Mouse (Mus musculus) liver, embryonic 12.5 days (tissue): Measurements from ENCODE around the gene Crocc2. TPM values are rescaled to one million over a fixed set of nuclear protein-coding genes. Genes with fewer than 3 reads are reported as not detected.

Source experiments
- ATAC-seq: fragments of 200-750 bp; cut with Nextera tagmentation; 2 replicates; pipeline ENCODE4 v1.8.0; 2017; ENCODE audit warnings: moderate number of reproducible peaks, mild to moderate bottlenecking, moderate library complexity
- H3K27ac ChIP-seq: fragments of 300-500 bp; sonication (generic); 2 replicates; pipeline ENCODE4 v1.5.1; 2016; ENCODE audit warnings: mild to moderate bottlenecking
- H3K27me3 ChIP-seq: fragments of 300-500 bp; sonication (generic); replicated peaks from 2 replicates; pipeline ENCODE4 v1.6.1; 2016; ENCODE audit warnings: mild to moderate bottlenecking, moderate library complexity
- H3K36me3 ChIP-seq: fragments of 300-500 bp; sonication (generic); 2 replicates; pipeline ENCODE4 v1.6.1; 2016; ENCODE audit warnings: mild to moderate bottlenecking, moderate library complexity
- H3K4me1 ChIP-seq: fragments of 300-500 bp; sonication (generic); 2 replicates; pipeline ENCODE4 v1.6.1; 2016
- H3K4me2 ChIP-seq: fragments of 300-500 bp; sonication (generic); 2 replicates; pipeline ENCODE4 v1.6.1; 2016; ENCODE audit warnings: mild to moderate bottlenecking, moderate library complexity
- H3K4me3 ChIP-seq: fragments of 300-500 bp; sonication (generic); 2 replicates; pipeline ENCODE4 v1.5.1; 2016; ENCODE audit warnings: mild to moderate bottlenecking, moderate library complexity
- H3K9ac ChIP-seq: fragments of 300-500 bp; sonication (generic); 2 replicates; pipeline ENCODE4 v1.6.1; 2016; ENCODE audit warnings: mild to moderate bottlenecking, moderate library complexity
- H3K9me3 ChIP-seq: fragments of 300-500 bp; sonication (generic); replicated peaks from 2 replicates; pipeline ENCODE4 v1.6.1; 2016; ENCODE audit warnings: mild to moderate bottlenecking, moderate library complexity
- WGBS: fragments of 180-500 bp; shearing (Covaris S2); methylation state at CpG from one replicate; pipeline ENCODE4 v1.1.7; 2016; ENCODE audit not compliant: insufficient replicate concordance; 5-methylcytosine and 5-hydroxymethylcytosine counted together
- polyA plus RNA-seq: library from polyadenylated mRNA; unstranded; fragments of >200 nt; fragmentation: Nextera tagmentation; extraction: Ambion mirVana; gene quantifications from 2 replicates; pipeline ENCODE4 v1.2.1, GENCODE M21; 2016

The Crocc2 gene
- polyA plus RNA-seq, 1 experiment from 2014 or later = 0.02 TPM

DNA sequence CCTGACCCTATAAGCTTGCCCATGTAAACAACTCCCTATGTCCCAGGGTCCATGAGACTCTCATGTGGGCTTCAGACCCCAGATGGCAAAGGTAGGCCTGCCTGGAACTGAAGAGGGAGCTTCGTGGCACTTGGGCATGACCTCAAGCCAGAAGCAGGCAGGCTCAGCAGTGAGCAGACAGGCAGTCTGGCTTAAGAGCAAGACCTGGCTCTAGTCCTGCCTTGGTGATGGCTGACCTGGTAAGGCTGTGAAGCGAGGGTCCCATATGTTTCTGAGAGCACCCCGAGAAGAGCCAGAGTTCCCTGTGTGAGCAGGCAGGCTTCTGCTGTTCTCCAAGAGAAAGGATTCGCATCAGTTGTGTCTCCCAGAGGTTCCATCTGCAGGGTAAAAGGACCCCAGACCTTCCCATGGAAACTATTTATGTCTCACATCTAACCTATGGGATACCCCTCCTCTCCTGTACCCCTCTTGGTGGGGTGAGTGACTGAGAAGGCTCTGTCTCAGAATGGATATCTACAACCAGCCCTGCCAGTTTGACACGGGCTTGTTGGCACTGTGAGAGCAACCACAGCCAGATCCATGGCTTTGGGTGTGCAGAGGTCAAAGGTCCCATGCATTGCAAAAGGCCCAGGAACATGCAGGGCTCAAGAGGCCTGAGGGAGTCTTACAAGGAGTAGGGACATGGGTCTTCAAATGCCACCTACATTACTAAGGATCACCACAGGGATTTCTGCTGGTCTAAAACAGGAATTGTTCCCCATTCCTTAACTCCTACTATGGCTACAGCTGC is 57.4 kb downstream of the Crocc2 start:
- 0 out of 2 replicates have a peak, but pooled peaks cover 19% of the 10 kb centered on the region for H3K27me3 ChIP-seq

DNA sequence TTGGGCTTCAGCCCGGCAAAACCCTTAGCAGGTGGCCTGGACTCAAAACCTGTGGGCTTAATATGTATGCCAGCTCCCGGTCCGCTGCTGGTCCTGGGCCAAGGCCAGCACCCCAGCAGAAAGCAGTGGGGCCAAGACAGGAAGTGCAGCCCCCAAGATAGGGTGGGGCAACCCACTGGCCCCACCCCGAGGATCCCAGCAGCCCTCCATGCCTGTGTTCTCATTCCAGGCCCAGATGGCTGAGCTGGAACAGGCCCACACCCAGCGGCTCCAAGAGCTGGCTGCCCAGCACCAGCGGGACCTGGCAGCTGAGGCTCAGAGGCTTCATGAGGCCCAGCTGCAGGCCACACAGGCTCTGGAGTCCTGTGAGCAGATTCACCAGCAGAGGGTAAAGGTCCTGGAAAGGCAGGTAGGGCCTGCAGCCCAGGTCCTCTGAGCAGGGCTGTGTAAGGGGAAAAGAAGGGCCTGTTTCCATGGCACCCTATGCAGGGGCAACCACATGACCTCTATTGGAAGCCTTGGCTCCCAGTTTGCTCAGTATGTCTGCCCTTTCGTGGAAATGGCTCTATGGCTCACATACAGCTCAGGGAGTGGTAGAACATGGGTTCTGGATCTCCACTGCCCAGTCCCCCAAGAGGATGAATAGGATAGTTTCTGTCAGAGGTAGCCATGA is 58.9 kb downstream of the Crocc2 start:
- Histone ChIP-seq H3K9ac (no peak overlapping the region), H3K9me3 (no peaks in the 10 kb centered on the region), H3K27me3 (0 out of 2 replicates have a peak, but pooled peaks cover 19% of the 10 kb centered on the region), H3K36me3 (no peaks in the 10 kb centered on the region), H3K4me3 (no peak overlapping the region), H3K4me2 (no peak overlapping the region), H3K27ac (no peak overlapping the region), H3K4me1 (no peaks in the 10 kb centered on the region)
- no peak for ATAC-seq
- 66% methylated on average over 7 of the region's 7 CpGs for WGBS

More for the DNA sequence above, 57.4 kb downstream of the Crocc2 start:
- WGBS = 45% methylated on average over 5 of the region's 5 CpGs
- no peak overlapping the region for H3K9ac ChIP-seq
- no peaks in the 10 kb centered on the region for H3K4me1 ChIP-seq
- H3K4me2 ChIP-seq = no peak overlapping the region
- ATAC-seq = no peak
- no peak overlapping the region for H3K4me3 ChIP-seq
- no peaks in the 10 kb centered on the region for H3K36me3 ChIP-seq
- no peak overlapping the region for H3K27ac ChIP-seq
- H3K9me3 ChIP-seq = no peaks in the 10 kb centered on the region

DNA sequence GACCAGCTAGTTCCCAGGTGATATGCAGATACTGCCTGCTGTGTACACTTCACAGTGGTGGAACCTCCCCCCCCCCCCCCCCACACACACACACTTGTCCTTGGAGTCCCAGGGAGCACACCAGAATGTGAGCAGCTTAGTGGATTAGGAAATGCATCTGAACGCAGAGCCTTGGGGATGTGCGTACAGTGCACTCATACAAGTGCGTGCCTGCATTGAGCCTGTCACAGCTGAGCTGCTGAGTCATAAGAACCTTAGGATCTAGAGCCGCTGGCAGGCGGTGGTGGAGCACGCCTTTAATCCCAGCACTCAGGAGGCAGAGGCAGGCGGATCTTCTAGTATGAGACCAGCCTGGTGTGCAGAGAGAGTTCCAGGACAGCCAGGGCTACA is 59.4 kb downstream of the Crocc2 start:
- Histone ChIP-seq H3K4me1 (no peaks in the 10 kb centered on the region), H3K27ac (no peak overlapping the region), H3K36me3 (no peaks in the 10 kb centered on the region), H3K9me3 (no peaks in the 10 kb centered on the region), H3K4me2 (no peak overlapping the region), H3K4me3 (no peak overlapping the region), H3K9ac (no peak overlapping the region), H3K27me3 (0 out of 2 replicates have a peak, but pooled peaks cover 18% of the 10 kb centered on the region)
- 82% methylated on average over 7 of the region's 7 CpGs for WGBS
- ATAC-seq = no peak

DNA sequence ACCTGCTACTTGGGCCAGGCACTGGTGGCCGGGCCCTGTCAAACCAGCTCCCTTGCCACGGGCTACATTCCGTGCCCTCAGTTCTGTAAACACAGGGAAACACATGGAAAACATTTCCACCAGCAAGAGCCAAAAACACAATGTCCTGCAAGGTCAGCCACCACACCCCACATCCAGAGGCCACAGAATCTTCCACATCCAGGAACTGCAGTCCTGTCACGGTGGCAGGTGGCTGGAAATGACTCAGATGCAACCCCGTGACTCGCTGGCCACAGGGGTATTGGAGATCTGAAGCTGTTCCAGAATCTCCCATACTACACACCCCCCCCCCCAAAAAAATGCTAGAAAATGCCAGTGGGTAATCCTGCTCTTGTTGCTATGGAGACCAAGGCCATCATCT is 60.7 kb downstream of the Crocc2 start:
- Histone ChIP-seq H3K4me1 (no peaks in the 10 kb centered on the region), H3K4me3 (no peak overlapping the region), H3K9me3 (no peaks in the 10 kb centered on the region), H3K27me3 (peaks cover 12% of the 10 kb centered on the region), H3K27ac (no peak overlapping the region), H3K9ac (no peak overlapping the region), H3K4me2 (no peak overlapping the region), H3K36me3 (no peaks in the 10 kb centered on the region)
- 69% methylated on average over 6 of the region's 6 CpGs for WGBS
- no peak for ATAC-seq

DNA sequence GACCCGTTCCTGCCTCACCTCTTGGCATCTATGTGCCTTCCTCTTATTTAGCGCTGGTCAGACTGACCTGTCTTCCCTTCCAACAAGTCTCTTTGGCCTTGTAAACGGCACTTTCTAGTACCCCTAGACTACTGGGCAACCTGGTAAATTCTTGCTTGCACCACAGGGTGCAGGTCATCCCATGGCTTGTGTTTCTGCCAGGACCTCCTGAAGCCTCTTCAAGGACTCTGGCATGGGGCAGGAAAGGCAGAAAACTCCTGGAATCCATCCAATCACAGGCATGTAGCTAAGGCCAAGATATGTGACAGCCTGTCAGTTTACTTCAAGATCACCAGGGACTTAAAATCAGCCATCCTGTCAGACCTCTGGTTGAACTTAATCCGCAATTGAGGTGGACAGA is 61.1 kb downstream of the Crocc2 start:
- no peak overlapping the region for H3K27ac ChIP-seq
- WGBS = 58% methylated on average over 4 of the region's 4 CpGs
- no peaks in the 10 kb centered on the region for H3K9me3 ChIP-seq
- no peak overlapping the region for H3K9ac ChIP-seq
- H3K4me2 ChIP-seq = no peak overlapping the region
- H3K36me3 ChIP-seq = no peaks in the 10 kb centered on the region
- H3K4me3 ChIP-seq = no peak overlapping the region
- peaks cover 12% of the 10 kb centered on the region for H3K27me3 ChIP-seq
- H3K4me1 ChIP-seq = no peaks in the 10 kb centered on the region
- ATAC-seq = no peak

DNA sequence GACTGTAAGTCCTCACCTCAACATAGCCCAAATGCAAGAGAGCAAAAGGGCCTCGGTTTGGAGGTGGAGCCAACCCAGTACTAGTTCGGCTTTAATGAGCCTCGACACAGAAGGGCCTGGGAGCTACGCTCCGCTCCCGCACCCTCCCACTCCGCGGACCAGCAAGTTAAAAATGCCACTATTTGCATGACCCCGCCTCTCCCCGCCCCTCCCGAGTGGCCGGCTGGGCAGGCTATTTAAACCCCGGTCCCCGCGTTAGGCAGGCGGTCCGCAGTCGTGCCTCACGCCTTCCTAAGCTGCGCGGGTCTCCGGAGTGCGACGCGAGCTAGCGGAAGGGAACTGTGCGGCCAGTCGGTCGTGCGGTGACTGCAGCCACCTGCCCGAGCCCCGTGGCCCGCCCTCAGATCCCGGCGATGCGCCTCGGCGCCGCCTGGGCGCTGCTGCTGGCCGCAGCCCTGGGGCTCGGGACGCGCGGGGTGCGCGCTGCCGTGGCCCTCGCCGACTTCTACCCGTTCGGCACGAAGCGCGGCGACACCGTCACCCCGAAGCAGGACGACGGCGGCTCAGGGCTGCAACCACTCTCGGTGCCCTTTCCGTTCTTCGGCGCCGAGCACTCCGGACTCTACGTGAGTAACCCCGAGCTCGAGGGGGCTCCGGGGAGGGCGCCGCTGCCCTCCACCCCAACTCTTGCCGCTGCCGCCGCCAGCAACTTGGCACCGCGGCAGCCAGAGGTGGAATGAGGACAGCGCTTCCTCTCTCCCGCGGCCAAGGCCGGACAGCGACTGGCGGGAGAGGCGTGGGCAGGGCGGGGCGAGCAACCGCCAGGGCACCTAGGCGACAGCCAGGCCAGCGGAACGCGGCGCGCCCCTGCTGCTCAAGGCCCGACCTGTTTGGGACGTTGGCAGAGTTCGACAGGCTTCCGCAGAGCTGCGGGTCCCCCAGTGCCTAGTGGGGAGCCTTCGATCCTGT is 67.3 kb downstream of the Crocc2 start, which contains the start of gene Sned1:
Gene Sned1, plus strand, starts transcription at position 266 of the 969 bp plus-strand sequence.
- no peak within 1 kb of the TSS for H3K27ac ChIP-seq
- WGBS = under 1% methylated on average over 98 of the region's 100 CpGs
- peak within 1 kb of the TSS; percentile 82 for H3K4me2 ChIP-seq
- H3K4me1 ChIP-seq = peaks cover 9% of the 10 kb centered on the region
- no peaks in the 10 kb centered on the region for H3K36me3 ChIP-seq
- no peaks in the 10 kb centered on the region for H3K9me3 ChIP-seq
- H3K4me3 ChIP-seq = peak within 1 kb of the TSS; percentile 54
- H3K9ac ChIP-seq = no peak within 1 kb of the TSS
- H3K27me3 ChIP-seq = peaks cover 54% of the 10 kb centered on the region
- peak; percentile 80 for ATAC-seq

DNA sequence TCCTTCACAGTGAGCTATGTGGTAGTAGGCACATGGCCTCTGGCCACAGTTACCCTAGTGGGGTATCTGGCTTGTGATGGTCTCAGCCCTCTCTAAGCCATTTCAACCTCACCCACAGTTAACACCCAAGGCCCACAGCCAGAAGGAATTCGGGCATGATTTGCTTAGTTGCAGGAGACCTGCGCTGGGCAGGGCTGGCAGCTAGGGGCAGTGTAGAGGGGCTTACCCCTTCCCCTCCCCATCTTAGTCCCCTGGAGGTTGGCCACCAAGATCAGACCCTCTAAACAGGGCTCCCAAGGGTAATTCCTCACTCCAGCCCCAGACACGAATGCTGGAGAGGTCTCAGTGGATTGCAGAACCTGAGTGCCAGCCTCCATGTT is 68.0 kb downstream of the Crocc2 start:
- no peak for ATAC-seq
- WGBS = 12% methylated on average over 3 of the region's 3 CpGs
- Histone ChIP-seq H3K27ac (no peak overlapping the region), H3K4me1 (peaks cover 9% of the 10 kb centered on the region), H3K36me3 (no peaks in the 10 kb centered on the region), H3K9me3 (no peaks in the 10 kb centered on the region), H3K9ac (no peak overlapping the region), H3K27me3 (peaks cover 54% of the 10 kb centered on the region), H3K4me3 (peak overlapping the region; percentile 54), H3K4me2 (peak overlapping the region; percentile 82)

DNA sequence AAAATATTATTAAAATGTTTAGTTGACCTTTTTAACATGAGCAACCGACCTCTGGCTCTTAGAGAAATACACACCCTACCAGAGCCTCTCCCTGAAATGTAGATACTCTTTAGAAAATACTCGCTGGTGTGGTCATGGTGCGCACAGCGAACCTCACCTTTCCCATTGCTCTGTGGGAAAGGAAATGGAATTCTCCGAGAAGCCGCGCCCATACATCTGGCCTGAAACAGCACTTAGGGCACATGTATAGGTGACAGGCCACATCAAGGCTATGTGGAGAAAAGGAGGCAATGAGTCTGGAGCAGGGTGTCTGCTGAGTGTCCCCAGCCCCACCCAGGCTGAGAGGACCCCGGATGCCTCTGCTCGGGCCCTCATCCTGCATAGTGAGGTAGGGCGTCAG is 69.2 kb downstream of the Crocc2 start:
- 76% methylated on average over 10 of the region's 10 CpGs for WGBS
- no peak overlapping the region for H3K4me3 ChIP-seq
- no peaks in the 10 kb centered on the region for H3K9me3 ChIP-seq
- no peak for ATAC-seq
- H3K4me2 ChIP-seq = no peak overlapping the region
- peaks cover 54% of the 10 kb centered on the region for H3K27me3 ChIP-seq
- peaks cover 9% of the 10 kb centered on the region for H3K4me1 ChIP-seq
- H3K9ac ChIP-seq = no peak overlapping the region
- no peaks in the 10 kb centered on the region for H3K36me3 ChIP-seq
- H3K27ac ChIP-seq = no peak overlapping the region

DNA sequence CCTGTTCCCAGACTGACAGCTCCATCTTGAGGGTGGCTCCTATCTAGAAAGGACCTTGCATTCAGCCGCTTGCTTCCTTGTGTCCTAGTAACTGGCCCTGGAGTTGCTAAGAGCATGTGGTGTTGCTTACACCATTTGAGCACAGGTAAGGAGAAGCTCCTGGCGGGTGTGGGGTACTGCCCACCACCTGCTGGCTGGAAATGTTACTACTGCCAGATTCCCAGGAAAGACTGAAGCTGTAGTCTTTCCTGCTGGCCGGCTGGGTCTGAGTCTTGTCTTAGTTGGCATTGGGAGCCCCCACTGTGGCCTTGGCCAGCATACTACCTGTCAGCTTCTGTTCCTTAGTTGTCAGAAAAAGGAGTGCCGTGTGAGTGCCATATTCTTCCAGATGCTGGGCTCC is 69.7 kb downstream of the Crocc2 start:
- H3K4me1 ChIP-seq = peaks cover 9% of the 10 kb centered on the region
- H3K4me3 ChIP-seq = no peak overlapping the region
- 43% methylated on average over 4 of the region's 4 CpGs for WGBS
- ATAC-seq = no peak
- no peaks in the 10 kb centered on the region for H3K36me3 ChIP-seq
- no peak overlapping the region for H3K4me2 ChIP-seq
- no peak overlapping the region for H3K27ac ChIP-seq
- H3K9me3 ChIP-seq = no peaks in the 10 kb centered on the region
- H3K9ac ChIP-seq = no peak overlapping the region
- peaks cover 54% of the 10 kb centered on the region for H3K27me3 ChIP-seq

DNA sequence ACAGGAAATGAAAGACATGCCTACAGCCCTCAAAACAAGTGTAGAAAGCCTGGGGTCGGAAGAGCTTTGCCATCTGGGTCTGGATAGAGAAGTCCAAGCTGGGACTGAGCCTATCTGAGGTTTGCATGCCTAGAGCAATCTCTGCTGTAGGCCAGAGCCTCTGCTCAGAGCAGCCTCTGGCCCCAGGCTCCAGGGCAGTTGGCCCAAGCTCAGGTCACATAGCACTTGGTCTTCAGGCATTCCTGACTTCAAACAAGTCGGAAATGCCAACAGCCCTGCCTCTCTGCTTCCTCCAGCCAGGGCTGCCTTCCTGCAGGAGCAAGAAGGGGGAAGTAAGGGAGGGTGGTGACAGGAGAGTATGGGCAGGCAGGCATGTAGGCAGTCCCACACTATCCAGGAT is 77.4 kb downstream of the Crocc2 start:
- Histone ChIP-seq H3K9ac (no peak overlapping the region), H3K4me3 (no peak overlapping the region), H3K27me3 (no peaks in the 10 kb centered on the region), H3K9me3 (no peaks in the 10 kb centered on the region), H3K36me3 (no peaks in the 10 kb centered on the region), H3K27ac (no peak overlapping the region), H3K4me2 (no peak overlapping the region), H3K4me1 (no peaks in the 10 kb centered on the region)
- no peak for ATAC-seq
- 36% methylated on average over 2 of the region's 2 CpGs for WGBS

DNA sequence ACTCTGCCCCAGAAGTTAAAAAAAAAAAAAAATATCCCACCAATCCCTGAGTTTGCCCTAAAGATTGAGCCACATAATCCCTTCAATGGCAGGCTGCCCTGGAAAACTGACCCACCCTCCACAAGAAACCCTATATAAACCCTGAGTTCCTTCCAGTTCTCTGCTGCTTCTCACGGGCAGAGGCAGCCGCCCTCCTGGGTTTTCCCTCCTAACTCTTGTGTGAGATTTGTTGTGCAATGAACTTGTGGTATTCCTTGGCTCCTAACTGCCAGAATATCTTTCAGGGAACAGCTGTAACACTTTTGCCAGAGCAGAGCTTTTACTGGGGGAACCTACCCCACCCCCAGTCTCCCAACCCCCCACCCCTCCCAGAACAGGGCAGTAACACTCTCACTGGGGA is 84.1 kb downstream of the Crocc2 start:
- ATAC-seq = no peak
- Histone ChIP-seq H3K27me3 (0 out of 2 replicates have a peak, but pooled peaks cover 3% of the 10 kb centered on the region), H3K9ac (no peak overlapping the region), H3K4me1 (no peaks in the 10 kb centered on the region), H3K27ac (no peak overlapping the region), H3K4me2 (no peak overlapping the region), H3K4me3 (no peak overlapping the region), H3K36me3 (no peaks in the 10 kb centered on the region), H3K9me3 (no peaks in the 10 kb centered on the region)
- 28% methylated on average over 2 of the region's 2 CpGs for WGBS
